Mouse (Mus musculus): ENCODE data around the gene Coro1c.

Gene Coro1c

DNA sequence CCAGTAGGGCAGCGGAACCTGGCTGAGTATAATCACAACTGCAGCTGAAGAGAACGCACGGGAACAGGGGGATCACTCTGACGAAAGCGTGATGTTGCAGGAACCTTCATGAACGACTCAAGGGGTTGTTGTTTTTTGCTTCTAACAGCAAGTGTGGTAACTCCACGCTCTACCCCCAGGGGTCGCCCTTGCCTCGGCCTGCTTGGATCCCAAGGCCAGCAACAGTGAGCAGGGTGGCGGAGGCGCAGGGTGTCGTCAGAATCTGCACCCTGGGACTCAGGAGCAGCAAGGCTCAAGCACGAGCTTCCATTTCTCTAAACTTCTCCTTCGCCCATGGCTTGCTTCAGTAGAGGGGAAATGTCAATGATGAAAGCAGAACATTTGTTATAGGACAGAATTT is 54.1 kb downstream of the Coro1c start:
- peak; percentile 92 to 95 for DNase-seq

DNA sequence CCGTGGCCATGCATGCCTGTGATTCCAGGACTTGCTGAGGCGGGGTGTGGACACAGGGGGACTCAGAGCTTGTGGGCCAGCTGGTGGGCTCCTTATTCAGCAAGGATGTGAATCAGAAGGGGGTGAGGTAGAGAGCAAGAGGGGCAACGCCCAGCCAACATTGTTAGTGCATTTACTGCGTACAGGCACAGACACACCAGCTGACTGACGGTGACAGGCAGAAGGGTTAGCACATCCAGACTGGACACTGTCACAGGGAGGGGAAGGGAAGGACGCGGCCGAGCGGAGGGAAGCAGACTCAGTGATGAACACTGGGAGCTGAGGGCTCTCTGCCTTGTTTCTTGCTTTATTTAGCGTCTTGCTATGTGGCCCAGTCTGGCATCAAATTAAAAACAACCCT is 55.0 kb downstream of the Coro1c start:
- DNase-seq = no peak

DNA sequence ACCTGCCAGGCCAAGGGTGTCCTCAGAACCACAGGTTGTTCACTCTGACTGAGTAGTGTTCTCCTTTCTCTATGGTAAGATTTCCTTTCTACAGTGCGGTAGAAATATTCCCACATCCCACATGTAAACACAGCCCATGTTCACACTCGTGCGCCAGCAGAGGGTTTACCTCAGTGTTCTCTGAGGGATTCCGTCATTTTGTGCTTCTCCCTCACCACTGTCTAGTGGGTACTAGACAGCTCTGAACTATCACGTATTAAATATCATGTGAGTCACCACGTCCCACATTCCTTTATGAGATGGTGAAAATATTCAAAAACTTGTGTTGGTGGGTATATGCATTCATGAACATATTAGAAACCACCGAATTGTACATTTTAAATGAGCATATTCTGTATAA is 56.1 kb downstream of the Coro1c start:
- DNase-seq = no peak

DNA sequence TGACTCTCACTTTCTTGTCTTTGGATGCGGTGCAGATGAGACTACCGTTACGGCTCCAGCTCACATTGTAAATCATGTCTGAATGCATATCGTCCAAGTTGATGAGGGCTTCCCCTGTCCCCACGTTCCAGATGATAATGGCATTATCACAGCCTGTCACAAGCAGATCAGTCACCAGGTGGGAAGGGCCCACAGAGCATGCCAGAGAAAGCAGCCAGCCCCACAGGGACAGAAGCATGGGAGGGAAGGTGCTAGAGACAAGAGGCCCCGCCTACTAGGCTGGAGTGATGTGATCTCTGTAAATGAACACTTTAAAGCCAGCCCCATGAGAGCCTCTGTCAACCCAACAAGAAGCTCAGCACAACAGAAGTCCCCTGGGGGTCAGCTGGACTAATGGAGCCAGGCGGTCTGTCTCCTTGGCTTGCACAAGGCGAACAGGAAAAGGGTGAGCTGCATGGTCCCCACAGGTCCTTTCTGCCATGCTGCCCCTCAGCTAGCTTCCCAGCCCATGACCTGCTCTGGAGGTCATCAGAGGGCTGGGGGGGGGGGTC is 57.8 kb downstream of the Coro1c start:
- DNase-seq = no peak

DNA sequence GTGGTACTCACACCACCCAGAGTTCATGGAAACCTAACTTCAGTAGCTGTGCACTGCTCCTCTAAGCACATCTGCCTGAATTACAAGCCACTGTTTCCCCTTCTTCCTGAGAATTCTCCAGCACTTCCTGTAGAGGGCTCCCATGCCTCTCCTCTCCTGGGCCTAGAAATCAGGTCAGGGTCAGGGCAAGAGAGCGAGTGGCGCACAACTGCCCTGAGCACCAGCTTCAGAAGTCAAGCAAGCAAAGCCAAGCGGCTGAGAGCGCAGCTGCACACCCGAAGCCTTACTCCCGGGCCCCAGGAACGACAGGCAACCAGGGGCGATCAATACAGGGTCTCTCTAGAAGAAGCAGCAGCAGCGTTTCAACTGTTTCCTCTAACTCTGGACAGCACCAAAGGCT is 60.9 kb downstream of the Coro1c start:
- DNase-seq = no peak

DNA sequence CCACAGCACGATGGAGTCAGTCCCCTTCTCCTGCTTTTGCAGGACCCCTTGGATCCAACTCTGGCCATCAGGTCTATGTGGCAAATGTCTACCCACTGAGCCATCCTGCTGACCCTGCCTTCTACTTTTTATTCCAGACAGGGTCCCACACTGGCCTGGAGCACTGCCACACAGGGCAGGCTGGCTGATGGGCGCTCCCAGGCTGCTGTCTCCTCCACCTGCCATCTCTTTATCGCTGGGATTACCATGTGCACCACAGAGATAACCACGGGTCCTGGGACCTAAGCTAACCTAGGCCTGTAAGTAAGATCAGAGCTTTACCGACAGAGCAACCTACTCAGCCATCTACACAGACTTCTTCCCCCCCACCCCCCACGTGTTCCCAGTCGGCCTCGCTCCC is 61.9 kb downstream of the Coro1c start:
- no peak for DNase-seq

DNA sequence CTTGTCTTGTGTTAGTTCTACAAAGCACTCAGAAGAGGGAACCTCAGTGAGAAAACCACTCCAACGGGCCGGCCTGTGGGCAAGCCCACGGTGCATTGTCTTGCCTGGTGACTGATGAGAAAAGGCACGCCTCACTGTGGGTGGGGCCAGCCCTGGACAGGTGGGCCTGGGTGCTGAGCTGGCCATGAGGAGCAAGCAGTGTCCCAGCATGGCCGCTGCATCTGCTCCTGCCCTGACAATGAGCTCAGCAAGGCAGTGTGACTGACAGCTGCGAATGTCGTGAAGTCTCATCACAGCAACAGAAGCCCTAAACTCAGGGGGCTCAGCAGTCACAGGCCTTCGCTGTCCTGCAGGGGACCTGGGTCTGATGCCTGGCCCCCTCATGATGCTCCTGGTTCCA is 62.9 kb downstream of the Coro1c start:
- no peak for DNase-seq

DNA sequence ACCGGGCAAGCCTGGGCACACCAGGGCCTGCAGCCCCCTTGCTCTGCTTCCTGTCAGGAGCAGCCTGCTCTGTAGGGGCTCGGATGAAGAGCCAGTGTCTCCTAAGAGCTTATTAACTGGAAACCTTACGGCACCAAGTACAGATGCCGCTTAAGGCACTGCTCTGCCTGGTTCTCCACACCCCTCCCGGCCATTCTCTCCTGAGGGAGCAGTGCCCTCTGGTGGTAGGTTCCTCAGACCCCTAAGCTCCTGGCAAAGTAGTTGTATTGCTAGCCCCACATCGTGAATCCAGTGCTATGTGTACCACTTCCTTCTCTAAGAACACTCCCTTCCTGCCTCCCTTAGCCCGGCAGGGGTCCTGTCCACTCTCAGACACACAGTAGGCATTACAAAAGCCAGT is 63.8 kb downstream of the Coro1c start:
- peak; percentile 63 to 74 for DNase-seq

DNA sequence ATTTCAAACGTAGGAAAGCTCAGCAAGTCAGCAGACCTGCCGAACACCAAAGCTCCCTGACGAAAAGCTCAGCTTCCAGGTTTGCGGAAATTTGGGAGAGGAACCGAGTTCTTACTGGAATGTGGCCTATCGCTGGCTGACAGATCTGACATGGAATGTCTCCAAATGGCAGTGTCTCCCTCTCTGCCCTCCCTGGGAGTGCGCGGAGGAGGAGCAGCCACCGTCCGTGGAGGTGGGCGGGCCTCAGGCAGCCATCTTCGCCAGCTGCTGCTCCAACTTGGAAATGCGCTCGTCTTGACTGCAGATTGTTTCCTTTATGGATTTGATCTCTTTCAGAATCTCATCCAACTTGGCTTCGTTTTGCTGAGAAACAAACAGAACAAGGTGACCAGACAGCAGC is 64.5 kb downstream of the Coro1c start:
- no peak for DNase-seq

DNA sequence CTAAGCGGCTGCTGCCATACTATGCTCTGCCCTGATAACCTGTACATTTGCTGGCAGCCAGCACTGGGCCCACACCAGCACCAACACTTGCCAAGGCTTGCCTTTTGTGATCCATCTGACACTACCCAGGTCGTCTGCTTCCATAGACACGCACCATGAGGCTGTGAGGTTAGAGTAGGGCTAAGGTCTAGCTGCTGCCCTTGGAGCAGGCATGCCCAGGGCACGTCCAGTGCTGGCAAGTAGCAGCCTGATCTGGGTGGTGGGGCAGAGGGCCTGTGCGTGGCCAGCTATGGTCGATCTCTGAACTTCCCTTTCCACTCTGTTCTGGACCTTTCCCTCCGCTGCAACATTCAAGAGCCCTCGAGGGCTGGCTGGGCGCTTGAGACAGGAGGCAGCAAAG is 65.7 kb downstream of the Coro1c start:
- DNase-seq = no peak

DNA sequence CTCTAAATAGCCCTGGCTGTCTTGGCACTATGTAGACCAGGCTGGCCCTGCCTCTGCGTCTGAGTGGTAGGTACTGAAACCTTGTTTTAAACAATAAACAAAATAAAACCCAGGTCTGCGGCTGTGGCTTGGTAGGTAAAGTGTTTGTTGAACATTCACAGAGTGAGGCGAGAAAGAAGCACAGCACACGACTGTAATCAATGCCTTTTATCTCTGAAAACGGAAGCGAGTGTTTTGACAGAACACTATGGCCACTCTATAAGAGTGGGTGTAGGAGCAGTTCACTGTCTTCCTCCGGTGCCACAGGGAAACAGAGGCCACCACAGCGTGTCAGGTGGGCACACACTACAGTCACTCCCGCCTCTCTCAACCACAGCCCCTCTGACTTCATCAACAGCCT is 66.3 kb downstream of the Coro1c start:
- DNase-seq = no peak

DNA sequence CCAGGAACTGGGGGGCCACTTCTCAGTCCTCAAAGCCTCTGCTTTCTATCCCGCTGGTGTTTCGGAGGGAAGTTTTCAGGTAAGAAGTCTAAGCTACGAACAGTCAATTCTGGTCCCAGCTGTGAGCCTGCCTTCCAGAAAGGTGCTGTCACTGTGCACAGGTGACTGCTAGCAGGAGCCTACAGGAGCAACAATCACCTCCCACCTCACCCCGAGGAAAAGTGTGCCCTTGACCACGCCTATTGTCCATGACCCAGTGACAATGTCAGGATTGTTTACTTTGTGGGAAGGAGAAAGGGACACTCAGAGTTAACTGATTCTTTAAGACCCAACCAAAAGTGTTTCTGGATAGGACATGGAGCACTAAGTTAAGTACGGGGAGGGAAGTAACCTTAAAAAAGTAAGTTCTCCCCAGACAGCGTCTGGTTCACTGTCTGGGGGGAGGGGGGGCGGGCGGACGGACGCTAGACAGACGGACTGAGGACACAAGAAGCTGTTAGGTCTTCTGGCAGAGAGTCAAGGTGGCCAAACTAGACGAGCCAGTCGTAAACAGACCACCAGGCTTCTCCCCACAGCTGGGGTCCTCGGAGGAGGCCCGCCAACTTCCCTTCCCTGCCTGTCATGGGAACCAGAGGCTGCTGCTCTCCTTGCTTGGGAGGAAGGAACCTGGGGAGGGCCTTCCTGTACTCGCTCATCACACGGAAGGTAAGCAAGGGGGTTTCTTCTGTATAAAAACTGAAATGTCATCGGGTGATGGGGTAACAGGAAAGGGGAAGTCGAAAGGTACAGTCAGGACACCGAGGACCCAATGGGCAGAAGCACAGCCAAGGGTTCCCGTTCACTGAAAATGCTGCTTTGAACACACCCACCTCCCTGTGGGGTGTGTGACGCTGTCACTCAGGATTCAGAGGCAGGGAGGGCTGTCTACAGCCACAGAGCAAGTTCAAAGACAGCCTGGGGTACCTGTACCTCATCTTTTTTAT is 67.0 kb downstream of the Coro1c start:
- DNase-seq = no peak

DNA sequence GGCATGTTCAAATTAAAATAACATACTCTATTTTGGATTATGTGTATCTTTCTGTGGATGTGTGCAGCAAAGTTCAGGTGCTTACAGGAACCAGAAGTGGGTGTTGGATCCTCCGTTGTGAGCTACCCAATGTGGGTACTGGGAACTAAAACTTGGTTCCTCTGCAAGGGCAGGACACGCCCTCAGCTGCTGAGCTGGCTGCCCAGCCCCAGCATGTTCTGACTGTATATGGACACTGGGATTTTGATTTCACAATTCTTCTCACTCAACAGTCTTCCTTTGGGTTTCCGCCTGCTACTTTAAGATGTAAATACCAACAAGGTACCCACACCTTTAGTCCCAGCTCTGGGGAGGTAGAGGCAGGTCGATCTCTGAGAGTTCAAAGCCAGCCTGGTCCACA is 68.1 kb downstream of the Coro1c start:
- no peak for DNase-seq

DNA sequence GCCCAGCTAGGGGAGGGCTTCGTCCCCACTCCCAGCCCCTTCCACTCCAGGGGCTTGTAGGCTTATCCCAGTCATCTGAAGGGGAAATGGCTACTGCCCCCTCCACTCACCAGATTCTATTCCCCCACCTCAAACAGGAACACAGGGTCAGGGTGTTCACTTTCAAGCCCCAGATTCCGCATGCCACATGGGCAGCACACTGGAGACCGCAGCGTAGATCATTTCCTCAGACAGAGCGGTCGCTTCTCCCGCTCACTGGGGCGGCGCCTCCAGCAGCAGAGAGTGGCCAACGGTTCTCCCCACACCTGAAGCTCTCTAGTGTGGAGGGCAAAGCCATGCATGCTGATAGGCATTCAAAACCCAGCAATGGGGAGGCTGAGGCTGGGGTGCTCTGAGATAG is 71.6 kb downstream of the Coro1c start:
- no peak for DNase-seq

DNA sequence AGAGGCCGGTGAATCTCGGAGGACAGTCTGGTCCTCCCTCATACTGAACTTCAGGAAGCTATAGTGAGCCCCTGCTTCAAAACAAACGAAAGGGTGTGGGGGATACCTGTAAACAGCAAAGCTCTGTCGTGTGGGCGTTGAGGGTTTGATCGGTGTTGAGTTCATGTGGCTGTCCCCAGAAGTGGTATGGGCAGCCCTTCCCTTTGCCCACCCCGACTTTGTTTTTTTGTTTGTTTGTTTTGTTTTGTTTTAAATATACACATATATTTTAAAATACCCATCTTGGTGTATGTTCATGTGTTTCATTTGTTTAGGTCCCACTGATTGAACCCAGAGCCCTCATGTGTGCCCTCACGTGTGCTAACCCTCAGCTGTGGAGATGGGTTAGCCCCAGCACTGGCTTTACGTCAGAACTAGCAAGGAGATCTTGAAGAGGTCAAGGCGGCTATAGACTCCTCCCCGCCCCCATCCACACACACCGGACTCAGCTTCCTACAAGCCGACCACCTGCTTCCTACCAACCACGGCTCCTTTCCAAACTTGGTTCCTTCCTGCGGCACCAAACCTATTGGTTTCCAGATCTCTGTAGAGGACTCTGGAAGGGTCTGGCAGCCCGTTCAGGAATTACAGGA is 75.1 kb downstream of the Coro1c start:
- DNase-seq = no peak

DNA sequence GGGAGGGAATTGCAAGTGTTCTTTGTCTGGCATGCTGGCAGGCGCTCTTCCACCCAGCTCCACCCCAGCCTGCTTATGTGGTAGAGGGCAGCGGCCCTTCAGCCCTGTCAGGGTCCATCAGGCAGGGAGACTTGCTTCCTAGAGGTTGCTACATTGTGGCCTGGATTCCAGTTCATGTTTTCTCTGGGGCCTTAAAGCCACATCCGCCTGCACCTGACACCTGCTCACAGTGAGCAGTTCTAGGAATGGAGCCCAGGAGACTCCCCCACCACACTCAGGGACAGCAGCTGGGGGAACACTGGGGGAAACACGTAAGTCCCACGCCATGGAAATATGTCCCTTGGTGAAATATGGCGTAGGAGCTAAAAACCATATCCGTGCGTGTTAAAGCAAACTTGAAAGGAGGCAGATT is 76.1 kb downstream of the Coro1c start, which contains the start of gene Selplg:
TSS of gene Selplg (minus strand) at position 155 of the 412 bp plus-strand sequence.
- no peak for DNase-seq

DNA sequence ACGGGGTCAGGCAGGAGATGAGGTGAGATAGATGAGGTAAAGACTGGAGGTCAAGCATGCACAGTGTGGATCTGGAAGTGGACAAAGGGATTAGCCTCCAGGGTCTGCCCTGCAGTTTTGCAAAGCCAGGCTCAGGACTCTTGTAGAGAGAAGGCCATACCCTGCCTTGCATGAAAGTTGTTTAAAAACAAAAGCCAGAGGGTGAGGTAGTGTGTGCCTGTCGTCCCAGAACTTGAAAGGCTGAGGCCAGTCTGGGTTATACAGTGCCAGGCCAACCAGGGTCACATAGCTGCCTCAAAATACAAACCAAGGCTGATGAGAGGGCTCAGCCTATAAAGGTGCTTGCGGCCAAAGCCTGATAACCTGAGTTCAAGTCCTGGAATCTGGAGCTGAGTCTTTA is 76.8 kb downstream of the Coro1c start:
- DNase-seq = no peak

DNA sequence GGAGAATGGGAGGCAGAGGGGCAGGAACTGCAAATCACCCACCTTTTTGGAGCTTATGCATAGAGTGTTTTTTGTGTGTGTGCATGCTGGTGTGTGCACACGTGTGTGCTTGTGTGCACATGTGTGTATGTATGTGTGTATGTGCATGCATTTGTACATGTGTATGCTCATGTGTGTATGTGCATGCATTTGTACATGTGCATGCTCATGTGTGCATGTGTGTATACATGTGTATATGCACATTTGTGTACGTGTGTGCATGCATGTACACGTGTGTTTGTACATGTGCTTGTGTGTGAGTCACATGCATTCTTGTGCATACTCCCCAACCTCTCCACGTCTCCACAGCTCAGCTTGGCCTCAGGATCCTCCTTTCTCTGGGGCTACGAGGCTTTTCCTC is 77.8 kb downstream of the Coro1c start:
- no peak for DNase-seq

DNA sequence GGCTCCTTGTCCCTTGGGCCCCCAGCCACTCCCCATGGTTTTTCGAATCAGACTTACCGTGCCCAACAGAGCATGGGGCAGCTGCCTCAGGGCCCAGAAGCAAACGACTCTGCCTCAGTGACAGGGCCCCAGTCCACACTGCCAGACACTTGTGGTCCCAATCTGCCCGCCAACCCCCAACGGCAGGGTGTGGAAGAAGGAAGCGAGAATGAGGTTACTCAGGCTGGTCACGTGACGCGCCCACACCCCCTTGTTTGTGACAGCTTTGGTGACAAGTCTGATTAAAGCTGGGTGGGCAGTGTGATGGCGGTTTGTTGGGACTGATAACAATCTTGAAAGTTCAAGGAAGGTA is 78.3 kb downstream of the Coro1c start:
- DNase-seq = no peak

DNA sequence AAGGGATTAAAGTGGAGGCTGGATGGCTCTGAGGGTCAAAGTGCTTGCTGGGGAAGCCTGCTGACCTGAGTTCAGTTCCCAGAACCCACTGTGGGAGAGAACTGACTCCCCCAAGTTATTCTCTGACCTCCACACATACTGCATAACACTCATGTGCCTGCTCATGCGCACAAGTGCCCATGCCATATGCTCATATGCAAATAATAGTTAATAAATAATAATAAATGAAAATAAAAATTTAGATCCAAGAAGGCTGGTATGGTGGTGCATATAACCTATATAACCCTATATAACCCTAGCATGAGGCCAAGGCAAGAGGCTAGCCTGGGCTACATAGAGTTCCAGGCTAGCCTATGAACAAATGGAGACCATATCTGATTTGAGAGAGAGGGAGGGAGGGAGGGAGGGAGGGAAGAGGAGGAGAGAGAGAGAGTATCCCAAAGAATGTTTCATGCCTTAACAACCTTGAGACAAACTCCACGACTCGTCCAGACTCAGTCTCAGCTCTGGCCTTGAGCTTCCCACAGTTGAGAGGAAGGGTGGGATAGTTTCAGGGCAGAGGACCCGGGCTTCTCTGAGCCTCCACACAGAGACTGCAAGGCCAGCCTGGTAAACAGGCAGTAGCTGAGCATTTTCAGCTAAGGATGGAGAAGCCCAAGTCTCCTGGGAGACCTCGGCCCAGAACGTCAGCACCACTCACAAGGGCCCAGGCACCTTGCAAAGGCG is 78.8 kb downstream of the Coro1c start:
- DNase-seq = no peak

DNA sequence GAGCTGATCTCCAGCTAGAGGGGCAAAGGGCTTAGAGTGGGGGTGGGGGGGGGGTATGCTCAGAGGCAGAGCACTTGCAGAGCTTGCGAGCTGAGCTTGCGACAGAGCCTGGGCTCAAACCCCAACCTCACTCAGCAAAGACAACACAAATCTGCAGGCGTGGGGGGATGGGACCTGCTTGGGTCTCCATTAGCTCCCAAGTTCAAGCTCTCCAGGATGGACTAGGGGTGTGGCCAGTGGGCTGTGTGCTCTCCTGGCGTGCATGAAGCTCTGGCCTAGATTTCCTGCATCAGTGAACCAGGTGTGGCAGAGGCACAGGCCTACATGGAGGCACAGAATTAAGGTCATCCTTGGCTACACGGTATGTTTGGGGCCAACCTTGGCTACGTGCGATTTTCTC is 80.1 kb downstream of the Coro1c start:
- DNase-seq = no peak

DNA sequence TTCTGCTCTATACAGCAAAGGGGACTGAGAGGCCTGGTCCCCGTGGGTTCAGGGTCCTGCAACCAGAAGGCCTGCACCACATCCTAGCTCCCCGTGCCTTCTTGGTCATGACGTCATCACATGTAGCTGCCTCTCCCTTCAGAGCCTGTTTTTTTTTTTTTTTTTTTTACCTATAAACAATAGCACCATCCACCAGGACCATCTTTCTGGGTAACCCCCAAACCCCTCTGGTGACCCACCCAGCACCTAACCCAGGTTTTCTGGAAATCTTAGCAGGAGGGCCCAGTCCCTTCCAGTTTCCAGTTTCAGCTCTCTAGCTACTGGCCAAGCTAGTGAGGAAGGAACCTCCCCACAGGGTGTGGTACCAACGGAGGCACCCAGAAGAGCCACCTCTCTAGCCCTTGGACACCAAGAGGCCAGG is 80.6 kb downstream of the Coro1c start:
- DNase-seq = no peak

DNA sequence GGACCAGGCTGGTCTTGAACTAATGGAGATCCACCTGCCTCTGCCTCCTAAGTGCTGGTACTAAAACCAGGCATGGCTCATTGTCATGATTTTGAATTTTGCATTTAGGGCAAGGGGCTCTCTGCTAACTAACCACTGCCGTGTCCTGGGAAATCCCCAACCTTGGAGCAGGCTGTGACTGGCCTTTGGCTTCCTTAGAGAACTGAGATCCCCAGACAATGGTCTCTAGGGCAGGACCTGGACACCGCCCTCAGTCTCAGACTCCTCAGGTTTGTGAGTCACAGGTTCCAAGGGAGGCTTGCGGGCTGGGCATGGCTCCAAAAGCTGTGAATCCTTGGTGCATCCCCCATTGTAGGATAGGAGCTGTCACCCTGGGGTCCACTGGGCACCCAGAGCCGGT is 81.9 kb downstream of the Coro1c start:
- DNase-seq = no peak
